Mouse (Mus musculus): ENCODE results near the gene Olfr688. TPM values are rescaled to one million over a fixed set of nuclear protein-coding genes. Genes with fewer than 3 reads are reported as not detected.

Gene Olfr688
- polyA plus RNA-seq (2017; shearing (Covaris generic)), result not detected

DNA sequence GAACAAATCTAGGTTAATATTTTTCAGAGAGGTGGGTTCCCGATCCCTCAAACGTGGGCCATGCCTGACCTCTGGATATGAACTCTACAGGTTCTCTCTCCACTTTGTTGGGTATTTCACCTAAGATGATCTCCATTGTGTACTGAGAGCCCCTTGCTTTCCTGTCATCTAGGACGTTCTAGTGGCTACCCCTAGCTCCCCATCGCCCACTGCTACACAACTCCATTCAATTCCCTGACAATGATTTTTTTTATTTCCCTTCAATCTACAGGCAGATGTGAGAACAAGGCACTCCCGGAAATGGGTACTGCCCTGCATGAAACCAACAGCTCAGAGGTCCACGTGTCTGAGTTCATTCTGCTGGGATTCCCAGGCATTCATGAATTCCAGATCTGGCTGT, at the start of gene Olfr688:
Gene Olfr688, plus strand, starts transcription at position 301 of the 400 bp plus-strand sequence.

DNA sequence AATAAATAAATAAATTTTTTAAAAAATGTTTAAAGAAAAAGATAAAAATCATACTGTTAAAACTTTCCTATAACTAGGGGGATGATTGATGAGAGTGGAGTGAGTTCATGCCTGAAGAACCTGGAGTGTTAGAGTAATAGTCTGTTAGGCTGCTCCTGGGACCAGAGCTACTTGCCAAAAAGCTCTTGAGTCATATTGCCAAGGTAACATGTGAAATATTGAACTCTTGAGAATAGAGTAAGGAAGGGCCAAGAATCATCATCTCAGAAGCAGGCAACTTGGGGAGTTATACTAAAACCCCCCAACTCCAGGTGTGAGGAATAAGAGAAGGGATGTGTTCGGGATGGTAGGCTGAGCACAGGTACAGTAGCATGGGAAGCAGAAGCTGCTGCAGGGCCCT, 23.0 kb downstream of the Olfr688 start, which contains the start of gene Olfr689:
Gene Olfr689, plus strand, starts transcription at position 301 of the 400 bp plus-strand sequence.

DNA sequence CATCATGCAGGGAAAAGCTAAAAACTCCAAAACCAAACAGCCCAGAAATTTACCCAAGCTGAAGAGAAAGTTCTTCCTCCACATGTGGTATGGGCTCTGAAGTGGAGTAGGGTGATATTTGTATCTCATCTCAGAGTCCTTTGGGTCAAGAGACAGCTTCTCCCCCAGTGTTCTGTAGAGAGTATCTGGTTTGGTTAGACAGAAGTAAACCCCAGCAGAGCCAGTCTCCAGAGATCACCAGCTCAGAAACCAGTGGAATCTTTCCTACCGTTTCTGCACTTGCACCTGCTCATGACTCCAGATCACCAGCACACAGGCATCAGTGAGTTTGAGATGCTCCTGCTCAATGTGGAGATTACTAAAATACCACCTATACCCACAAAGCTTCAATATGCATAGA, 46.1 kb downstream of the Olfr688 start, which contains the start of gene Olfr690:
Gene Olfr690, minus strand, starts transcription at position 101 of the 400 bp plus-strand sequence.

Other genes starting within 250 kb of the Olfr688 start
- not detected for gene Olfr677, start 236.7 kb upstream of the Olfr688 start, polyA plus RNA-seq (2017; shearing (Covaris generic))
- gene Olfr678, start 223.6 kb upstream of the Olfr688 start, polyA plus RNA-seq (2017; shearing (Covaris generic)), result not detected
- gene Olfr679, start 206.9 kb upstream of the Olfr688 start, polyA plus RNA-seq (2017; shearing (Covaris generic)), result not detected
- gene Olfr680-ps1, start 195.3 kb upstream of the Olfr688 start, polyA plus RNA-seq (2017; shearing (Covaris generic)), result not detected
- not detected for gene Olfr681, start 171.3 kb upstream of the Olfr688 start, polyA plus RNA-seq (2017; shearing (Covaris generic))
- not detected for gene Olfr683, start 141.1 kb upstream of the Olfr688 start, polyA plus RNA-seq (2017; shearing (Covaris generic))
- gene Olfr684, start 124.4 kb upstream of the Olfr688 start, polyA plus RNA-seq (2017; shearing (Covaris generic)), result not detected
- gene Olfr685, start 102.1 kb upstream of the Olfr688 start, polyA plus RNA-seq (2017; shearing (Covaris generic)), result not detected
- gene Olfr686, start 80.6 kb upstream of the Olfr688 start, polyA plus RNA-seq (2017; shearing (Covaris generic)), result not detected
- gene Olfr689, start 23.1 kb downstream of the Olfr688 start, polyA plus RNA-seq (2017; shearing (Covaris generic)), result 0.06 TPM
- not detected for gene Olfr690, start 46.0 kb downstream of the Olfr688 start, polyA plus RNA-seq (2017; shearing (Covaris generic))
- not detected for gene Olfr691, start 54.2 kb downstream of the Olfr688 start, polyA plus RNA-seq (2017; shearing (Covaris generic))
- gene Olfr692, start 80.1 kb downstream of the Olfr688 start, polyA plus RNA-seq (2017; shearing (Covaris generic)), result not detected
- gene Gm5901, start 86.9 kb downstream of the Olfr688 start, polyA plus RNA-seq (2017; shearing (Covaris generic)), result not detected
- 32.2 TPM for gene Fam160a2, start 112.0 kb downstream of the Olfr688 start, polyA plus RNA-seq (2017; shearing (Covaris generic))
- gene Cnga4, start 116.5 kb downstream of the Olfr688 start, polyA plus RNA-seq (2017; shearing (Covaris generic)), result not detected
- gene Cckbr, start 137.6 kb downstream of the Olfr688 start, polyA plus RNA-seq (2017; shearing (Covaris generic)), result not detected
- gene Cavin3, start 194.2 kb downstream of the Olfr688 start, polyA plus RNA-seq (2017; shearing (Covaris generic)), result not detected

All from naive thymus-derived CD4-positive, alpha-beta T cell, adult 5 months (primary cell).